Mouse (Mus musculus) kidney, embryonic 15.5 days (tissue): ENCODE measurements around the gene Marveld1. TPM values are rescaled to one million over a fixed set of nuclear protein-coding genes. Genes with fewer than 3 reads are reported as not detected.

Experiments
- ATAC-seq: fragments of 200-750 bp; cut with Nextera tagmentation; replicated peaks from 2 replicates; pipeline ENCODE4 v1.8.0; 2017; ENCODE audit warnings: moderate TSS enrichment; ENCODE audit not compliant: low FRiP score
- H3K27ac ChIP-seq: fragments of 300-500 bp; sonication (generic); 2 replicates; pipeline ENCODE4 v1.5.1; 2015; ENCODE audit warnings: mild to moderate bottlenecking, inconsistent platforms
- H3K27me3 ChIP-seq: fragments of 300-500 bp; sonication (generic); 2 replicates; pipeline ENCODE4 v1.6.1; 2015; ENCODE audit warnings: inconsistent platforms
- H3K36me3 ChIP-seq: fragments of 300-500 bp; sonication (generic); 2 replicates; pipeline ENCODE4 v1.6.1; 2015; ENCODE audit warnings: inconsistent platforms
- H3K4me1 ChIP-seq: fragments of 300-500 bp; sonication (generic); 2 replicates; pipeline ENCODE4 v1.6.1; 2015; ENCODE audit warnings: inconsistent platforms
- H3K4me2 ChIP-seq: fragments of 300-500 bp; sonication (generic); 2 replicates; pipeline ENCODE4 v1.6.1; 2015; ENCODE audit warnings: moderate library complexity, mild to moderate bottlenecking, inconsistent platforms
- H3K4me3 ChIP-seq: fragments of 300-500 bp; sonication (generic); replicated peaks from 2 replicates; pipeline ENCODE4 v1.5.1; 2015; ENCODE audit warnings: mild to moderate bottlenecking, inconsistent platforms
- H3K9ac ChIP-seq: fragments of 300-500 bp; sonication (generic); 2 replicates; pipeline ENCODE4 v1.6.1; 2015; ENCODE audit warnings: mild to moderate bottlenecking, inconsistent platforms
- H3K9me3 ChIP-seq: fragments of 300-500 bp; sonication (generic); replicated peaks from 2 replicates; pipeline ENCODE4 v1.6.1; 2016; ENCODE audit warnings: inconsistent platforms
- WGBS: fragments of 180-500 bp; shearing (Covaris S2); methylation state at CpG from one replicate; pipeline ENCODE4 v1.1.7; 2015; ENCODE audit warnings: mixed read lengths; 5-methylcytosine and 5-hydroxymethylcytosine counted together
- polyA plus RNA-seq: library from polyadenylated mRNA; unstranded; fragments of >200 nt; fragmentation: Nextera tagmentation; extraction: Ambion mirVana; gene quantifications from 2 replicates; pipeline ENCODE4 v1.2.1, GENCODE M21; 2015

Marveld1 gene
- polyA plus RNA-seq, 1 experiment from 2014 or later = 9.7 TPM

GRCm38 (mm10) chr19:42144067-42144466 lies 3.1 kb upstream of the Marveld1 start:
- H3K27me3 ChIP-seq = peaks cover 10% of the 10 kb centered on the region; the same call in 1 of the 2 replicates
- no peaks in the 10 kb centered on the region for H3K9me3 ChIP-seq
- H3K4me3 ChIP-seq = no peak overlapping the region
- H3K4me1 ChIP-seq = peaks cover 28% of the 10 kb centered on the region
- no peak for ATAC-seq
- 52% methylated on average over 6 of the region's 6 CpGs for WGBS
- H3K36me3 ChIP-seq = no peaks in the 10 kb centered on the region
- no peak overlapping the region for H3K9ac ChIP-seq
- H3K27ac ChIP-seq = no peak overlapping the region
- no peak overlapping the region for H3K4me2 ChIP-seq

DNA sequence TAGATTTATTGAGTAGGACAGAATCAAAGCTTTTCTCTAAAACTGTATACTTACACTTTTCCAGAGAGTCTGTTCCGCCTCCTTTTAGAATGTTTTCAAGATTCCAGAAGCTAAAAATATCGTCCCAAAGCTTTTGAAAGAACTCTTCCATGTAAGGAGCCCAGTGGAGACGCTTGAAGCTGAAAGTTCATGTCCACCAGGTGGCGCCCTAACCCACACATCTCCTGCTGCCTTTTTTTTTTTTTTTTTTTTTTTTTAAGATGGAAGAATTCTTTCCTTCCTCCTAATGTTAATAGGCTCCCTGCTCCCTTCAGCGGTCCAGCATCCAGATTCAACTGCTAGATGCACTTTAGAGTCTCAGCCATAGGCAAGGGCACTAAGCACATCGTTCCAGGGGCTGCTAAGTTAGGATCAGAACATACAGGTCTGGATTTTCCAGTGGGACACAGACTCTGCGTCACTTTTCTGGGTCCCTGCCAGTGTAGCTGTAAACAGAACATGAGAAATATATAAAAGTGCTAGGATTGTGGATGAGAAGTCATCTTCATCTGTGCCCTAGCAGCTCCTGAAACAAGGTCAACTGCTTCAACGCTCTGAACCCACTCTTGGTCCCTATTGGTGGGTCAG lies 2.5 kb upstream of the Marveld1 start:
- Histone ChIP-seq H3K4me1 (peaks cover 34% of the 10 kb centered on the region), H3K9me3 (no peaks in the 10 kb centered on the region), H3K9ac (no peak overlapping the region), H3K27ac (no peak overlapping the region), H3K36me3 (no peaks in the 10 kb centered on the region), H3K4me2 (no peak overlapping the region), H3K27me3 (peaks cover 10% of the 10 kb centered on the region; the same call in 1 of the 2 replicates), H3K4me3 (no peak overlapping the region)
- ATAC-seq = no peak
- WGBS = 27% methylated on average over 8 of the region's 8 CpGs

DNA sequence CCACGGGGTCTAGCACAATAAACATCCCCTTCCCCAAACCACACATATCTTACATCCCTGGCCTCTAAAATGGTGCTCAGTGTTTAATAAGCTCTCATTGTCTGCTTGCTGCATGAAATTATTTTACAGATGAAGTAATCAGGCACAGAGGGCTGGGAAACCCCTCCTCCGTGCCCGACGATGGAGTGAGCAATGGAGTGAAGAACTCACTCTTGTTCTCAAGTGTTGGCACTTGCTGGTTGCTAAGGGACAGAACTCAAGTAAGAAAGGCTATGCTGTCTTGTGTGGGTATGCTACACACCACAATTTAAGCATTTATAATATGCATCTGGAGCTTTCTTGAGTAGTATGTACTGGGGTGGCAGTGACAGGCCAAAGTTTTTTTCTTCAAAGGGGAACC lies 2.0 kb upstream of the Marveld1 start:
- Histone ChIP-seq H3K4me2 (no peak overlapping the region), H3K27ac (no peak overlapping the region), H3K27me3 (peaks cover 10% of the 10 kb centered on the region; the same call in 1 of the 2 replicates), H3K4me3 (no peak overlapping the region), H3K9ac (no peak overlapping the region), H3K4me1 (peaks cover 40% of the 10 kb centered on the region), H3K9me3 (no peaks in the 10 kb centered on the region), H3K36me3 (no peaks in the 10 kb centered on the region)
- ATAC-seq = no peak
- WGBS = 61% methylated on average over 4 of the region's 4 CpGs

DNA sequence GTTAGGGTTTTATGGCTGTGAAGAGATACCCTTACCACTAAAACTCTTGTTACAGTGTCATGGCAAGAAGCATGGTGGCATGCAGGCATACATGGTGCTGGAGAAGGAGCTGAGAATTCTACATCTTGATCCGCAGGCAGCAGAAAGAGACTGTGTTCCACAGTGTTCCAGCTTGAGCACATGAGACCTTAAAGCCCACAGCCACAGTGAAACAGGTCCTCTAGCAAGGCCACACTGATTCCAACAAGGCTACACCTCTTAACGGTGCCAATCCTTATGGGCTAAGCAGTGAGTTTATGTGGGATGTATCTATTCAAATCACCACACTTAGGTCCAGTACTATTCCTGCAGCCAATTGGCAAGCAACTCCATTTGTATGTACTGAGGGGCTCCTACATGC lies 1.5 kb upstream of the Marveld1 start:
- Histone ChIP-seq H3K4me1 (peaks cover 45% of the 10 kb centered on the region), H3K27me3 (peaks cover 10% of the 10 kb centered on the region; the same call in 1 of the 2 replicates), H3K9me3 (no peaks in the 10 kb centered on the region), H3K27ac (no peak overlapping the region), H3K9ac (no peak overlapping the region), H3K4me3 (no peak overlapping the region), H3K4me2 (no peak overlapping the region), H3K36me3 (peaks cover 2% of the 10 kb centered on the region; the same call in 1 of the 2 replicates)
- 89% methylated on average over 2 of the region's 2 CpGs for WGBS
- no peak for ATAC-seq

DNA sequence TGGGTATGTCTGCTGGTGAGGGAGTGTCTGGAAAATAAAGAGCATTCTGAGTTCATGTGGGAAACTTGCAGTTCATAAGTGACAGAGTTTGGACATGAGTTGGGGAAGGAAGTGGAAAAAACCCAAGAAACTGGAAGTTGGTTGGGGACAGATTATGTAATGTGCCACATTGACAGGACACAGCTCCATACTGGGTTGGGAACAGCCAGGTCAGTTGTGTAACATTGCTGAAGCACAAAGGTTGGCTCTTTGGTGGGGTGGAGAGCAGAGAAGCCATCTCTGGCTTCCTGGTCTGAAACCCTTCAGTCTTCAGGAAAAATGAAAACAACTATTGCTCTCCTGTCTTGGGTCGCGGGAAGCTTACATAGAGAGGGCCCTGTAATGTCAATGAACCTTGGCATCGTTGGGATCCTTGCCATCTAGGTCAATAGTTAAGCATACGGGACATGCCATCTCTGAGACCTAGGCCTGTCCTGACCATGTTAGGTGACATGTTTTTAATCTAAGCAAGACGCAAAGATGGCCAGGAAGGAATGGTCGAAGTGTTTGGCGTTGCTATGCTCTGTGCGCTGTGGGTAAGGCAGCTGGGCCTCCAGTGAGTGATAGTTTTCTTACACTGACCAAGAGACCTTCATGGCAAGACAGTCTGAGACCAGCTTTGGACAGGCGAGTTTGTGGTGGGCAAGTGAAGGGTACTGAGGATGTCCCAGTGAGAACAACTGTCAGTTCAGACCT lies 757 bp upstream of the Marveld1 start:
- peaks cover 51% of the 10 kb centered on the region for H3K4me1 ChIP-seq
- H3K27ac ChIP-seq = peak overlapping the region; percentile 91
- H3K9ac ChIP-seq = peak overlapping the region; percentile 24; the same call in 1 of the 2 replicates
- WGBS = 92% methylated on average over 9 of the region's 9 CpGs
- H3K27me3 ChIP-seq = peaks cover 10% of the 10 kb centered on the region; the same call in 1 of the 2 replicates
- H3K36me3 ChIP-seq = peaks cover 9% of the 10 kb centered on the region; the same call in 1 of the 2 replicates
- no peak for ATAC-seq
- H3K9me3 ChIP-seq = no peaks in the 10 kb centered on the region
- H3K4me3 ChIP-seq = no peak overlapping the region
- peak overlapping the region; percentile 84 for H3K4me2 ChIP-seq

- H3K4me3 ChIP-seq = peak overlapping the region; percentile 73
- H3K27ac ChIP-seq = peak overlapping the region; percentile 91
- ATAC-seq = peak; percentile 26
- peaks cover 51% of the 10 kb centered on the region for H3K4me1 ChIP-seq
- peaks cover 10% of the 10 kb centered on the region; the same call in 1 of the 2 replicates for H3K27me3 ChIP-seq
- H3K4me2 ChIP-seq = peak overlapping the region; percentile 84
- WGBS = under 1% methylated on average over 63 of the region's 63 CpGs
- peaks cover 9% of the 10 kb centered on the region; the same call in 1 of the 2 replicates for H3K36me3 ChIP-seq
- peak overlapping the region; percentile 86 for H3K9ac ChIP-seq
- H3K9me3 ChIP-seq = no peaks in the 10 kb centered on the region
These were observed 769 bp downstream of the Marveld1 start for GRCm38 (mm10) chr19:42147769-42148568.

- H3K4me1 ChIP-seq = peaks cover 51% of the 10 kb centered on the region
- 16% methylated on average over 7 of the region's 7 CpGs for WGBS
- H3K9ac ChIP-seq = peak overlapping the region; percentile 86
- H3K36me3 ChIP-seq = peaks cover 9% of the 10 kb centered on the region; the same call in 1 of the 2 replicates
- H3K27ac ChIP-seq = peak overlapping the region; percentile 91
- H3K4me3 ChIP-seq = peak overlapping the region; percentile 73
- H3K4me2 ChIP-seq = peak overlapping the region; percentile 84
- no peaks in the 10 kb centered on the region for H3K9me3 ChIP-seq
- peak; percentile 59 for ATAC-seq
- peaks cover 10% of the 10 kb centered on the region; the same call in 1 of the 2 replicates for H3K27me3 ChIP-seq
These were observed 1.3 kb downstream of the Marveld1 start for GRCm38 (mm10) chr19:42148569-42148860.

GRCm38 (mm10) chr19:42151990-42152389 lies 4.8 kb downstream of the Marveld1 start:
- H3K27me3 ChIP-seq = 0 out of 2 replicates have a peak, but pooled peaks cover 4% of the 10 kb centered on the region
- no peak overlapping the region for H3K4me3 ChIP-seq
- H3K4me1 ChIP-seq = peaks cover 39% of the 10 kb centered on the region
- 7% methylated on average over 6 of the region's 6 CpGs for WGBS
- H3K9ac ChIP-seq = no peak overlapping the region
- no peak overlapping the region; the same call in 1 of the 2 replicates for H3K27ac ChIP-seq
- no peak overlapping the region for H3K4me2 ChIP-seq
- H3K9me3 ChIP-seq = no peaks in the 10 kb centered on the region
- peaks cover 9% of the 10 kb centered on the region; the same call in 1 of the 2 replicates for H3K36me3 ChIP-seq
- no peak for ATAC-seq

DNA sequence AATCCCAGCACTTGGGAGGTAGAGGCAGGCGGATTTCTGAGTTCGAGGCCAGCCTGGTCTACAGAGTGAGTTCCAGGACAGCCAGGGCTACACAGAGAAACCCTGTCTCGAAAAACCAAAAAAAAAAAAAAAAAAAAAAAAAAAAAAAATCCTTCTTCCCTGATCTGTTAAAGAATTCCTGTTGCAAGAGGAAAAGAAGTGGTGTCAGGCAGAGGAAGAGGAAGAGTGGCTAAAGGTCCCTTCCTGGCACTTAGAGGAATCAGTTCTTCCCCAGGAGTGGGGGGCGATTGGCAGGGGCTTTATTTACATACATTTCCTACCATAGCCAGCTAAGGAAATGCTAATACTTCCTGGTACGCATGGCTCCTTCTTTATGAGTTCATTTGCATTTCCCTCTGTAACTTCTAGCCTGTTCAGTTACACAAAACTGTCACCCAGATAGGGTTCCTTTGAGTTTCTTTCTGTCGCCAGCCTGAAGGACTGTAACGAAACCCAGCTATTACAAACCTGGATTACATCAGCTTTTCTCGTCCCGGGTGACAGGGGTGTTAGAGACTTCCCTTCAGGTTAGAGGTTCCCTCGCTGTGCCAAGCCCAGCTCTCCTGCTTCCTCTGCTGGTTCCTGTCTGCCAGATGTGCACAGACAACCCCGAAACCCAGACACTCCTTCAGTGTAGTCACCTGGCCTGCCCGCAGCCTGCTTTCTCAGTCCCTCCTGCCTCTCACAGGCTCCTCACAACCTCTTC lies 10.5 kb downstream of the Marveld1 start:
- Histone ChIP-seq H3K9me3 (no peaks in the 10 kb centered on the region), H3K4me2 (no peak overlapping the region), H3K27me3 (no peaks in the 10 kb centered on the region), H3K36me3 (no peaks in the 10 kb centered on the region), H3K27ac (no peak overlapping the region), H3K9ac (no peak overlapping the region), H3K4me1 (peaks cover 13% of the 10 kb centered on the region; the same call in 1 of the 2 replicates), H3K4me3 (no peak overlapping the region)
- 57% methylated on average over 12 of the region's 12 CpGs for WGBS
- no peak for ATAC-seq

- no peaks in the 10 kb centered on the region for H3K9me3 ChIP-seq
- no peak overlapping the region for H3K4me3 ChIP-seq
- 29% methylated on average over 13 of the region's 13 CpGs for WGBS
- no peak for ATAC-seq
- no peak overlapping the region for H3K4me2 ChIP-seq
- no peak overlapping the region for H3K27ac ChIP-seq
- H3K9ac ChIP-seq = no peak overlapping the region
- peaks cover 13% of the 10 kb centered on the region; the same call in 1 of the 2 replicates for H3K4me1 ChIP-seq
- H3K36me3 ChIP-seq = no peaks in the 10 kb centered on the region
- H3K27me3 ChIP-seq = no peaks in the 10 kb centered on the region
These were observed 11.2 kb downstream of the Marveld1 start for GRCm38 (mm10) chr19:42158246-42159017.

DNA sequence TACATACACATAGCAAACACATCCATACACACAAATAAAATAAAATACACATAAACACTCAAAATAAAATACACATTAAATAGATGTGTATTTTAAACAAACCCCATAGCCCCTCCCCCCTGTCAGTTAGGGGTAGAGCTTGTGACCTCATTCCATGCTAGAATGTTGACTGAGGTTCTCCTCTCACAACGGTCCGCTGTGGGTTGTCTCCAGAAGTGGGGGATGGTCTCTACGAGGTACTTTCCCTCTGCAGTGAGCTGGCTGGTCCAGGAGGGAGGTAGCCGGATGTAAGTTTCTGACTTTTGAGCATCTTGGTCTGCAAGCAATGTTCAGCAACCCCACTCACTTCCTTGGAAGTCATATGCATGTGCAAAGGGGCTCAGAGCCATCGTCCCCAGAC lies 16.6 kb downstream of the Marveld1 start, which contains the start of gene Zfyve27:
Gene Zfyve27, plus strand, starts transcription at position 188 of the 400 bp plus-strand sequence.
- Histone ChIP-seq H3K27me3 (peaks cover 19% of the 10 kb centered on the region), H3K9ac (no peak within 1 kb of the TSS), H3K27ac (peak within 1 kb of the TSS; percentile 52; the same call in 1 of the 2 replicates), H3K9me3 (no peaks in the 10 kb centered on the region), H3K4me1 (peaks cover 29% of the 10 kb centered on the region), H3K4me2 (peak within 1 kb of the TSS; percentile 5), H3K36me3 (no peaks in the 10 kb centered on the region), H3K4me3 (no peak within 1 kb of the TSS)
- ATAC-seq = no peak
- WGBS = 33% methylated on average over 5 of the region's 5 CpGs
